Mouse (Mus musculus): ENCODE data around the gene Cdan1. TPM values are rescaled to one million over a fixed set of nuclear protein-coding genes. Genes with fewer than 3 reads are reported as not detected.

Gene Cdan1
- 2.0 and 2.3 TPM in 2 replicates for polyA plus RNA-seq (2015; fragmentation: Nextera tagmentation; extraction: Ambion mirVana)

- ATAC-seq (peak; percentile 47), DNase-seq (peak; percentile 70)
- peak within 1 kb of the TSS; percentile 77 for H3K4me3 ChIP-seq (ENCODE audit: low read depth, low read length)
- TF ChIP-seq CTCF (IDR thresholded peaks at IDR 0.05; ENCODE audit: low read depth) (no peak), EP300 (IDR thresholded peaks at IDR 0.05; ENCODE audit: low read depth) (no peak)
- no peaks in the 10 kb centered on the region for H3K27me3 ChIP-seq (ENCODE audit: insufficient read depth, low read length)
- peak within 1 kb of the TSS; percentile 52; the same call in 1 of the 2 replicates for H3K27ac ChIP-seq (ENCODE audit: low read depth)
- H3K36me3 ChIP-seq (replicated peaks; ENCODE audit: insufficient read depth, low read length): no peaks in the 10 kb centered on the region
- peak within 1 kb of the TSS; percentile 72 for H3K9ac ChIP-seq (replicated peaks)
- peak within 1 kb of the TSS; percentile 93 for H3K4me2 ChIP-seq (ENCODE audit: low read depth, low read length)
- H3K4me1 ChIP-seq (ENCODE audit: insufficient read depth): peaks cover 12% of the 10 kb centered on the region
- 2% methylated on average over 64 of the region's 71 CpGs for WGBS (ENCODE audit: insufficient replicate concordance)
- H3K9me3 ChIP-seq (ENCODE audit: low read length): no peaks in the 10 kb centered on the region
Observed at GRCm38 (mm10) chr2:120849449-120850423, at the start of gene Cdan1. Gene Cdan1 (minus strand): TSS chr2:120850128.

GRCm38 (mm10) chr2:120896361-120896760, 46.4 kb upstream of the Cdan1 start:
- Histone ChIP-seq H3K9ac (replicated peaks) (no peak overlapping the region), H3K4me2 (ENCODE audit: low read depth, low read length) (no peak overlapping the region), H3K4me3 (ENCODE audit: low read depth, low read length) (no peak overlapping the region), H3K36me3 (replicated peaks; ENCODE audit: insufficient read depth, low read length) (peaks cover 57% of the 10 kb centered on the region), H3K4me1 (ENCODE audit: insufficient read depth) (no peaks in the 10 kb centered on the region), H3K27ac (ENCODE audit: low read depth) (no peak overlapping the region), H3K27me3 (ENCODE audit: insufficient read depth, low read length) (no peaks in the 10 kb centered on the region), H3K9me3 (ENCODE audit: low read length) (no peaks in the 10 kb centered on the region)
- DNase-seq (no peak), ATAC-seq (no peak)
- TF ChIP-seq CTCF (IDR thresholded peaks at IDR 0.05; ENCODE audit: low read depth): no peak
- 87% methylated on average over 3 of the region's 3 CpGs for WGBS (ENCODE audit: insufficient replicate concordance)

DNA sequence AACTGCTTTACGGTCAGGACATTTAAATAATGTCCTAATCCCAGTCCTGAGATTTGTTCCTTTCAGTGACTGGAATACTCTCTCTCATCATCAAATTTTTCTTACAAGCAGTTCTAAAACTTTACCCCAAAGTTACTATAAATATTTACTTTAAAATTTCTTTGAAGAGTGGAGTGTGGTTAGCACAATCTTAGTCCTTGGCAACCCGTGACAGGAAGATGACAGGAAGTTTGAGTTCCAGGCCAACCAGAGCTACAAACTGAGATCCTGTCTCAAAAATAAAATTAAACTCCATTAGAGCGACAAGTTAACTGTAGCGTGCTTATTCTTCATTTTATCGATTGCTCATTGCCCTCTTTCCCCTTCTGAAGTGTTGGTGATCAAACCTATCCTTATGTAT, 37.7 kb upstream of the Cdan1 start:
- H3K36me3 ChIP-seq (replicated peaks; ENCODE audit: insufficient read depth, low read length): peaks cover 25% of the 10 kb centered on the region
- no peak overlapping the region for H3K27ac ChIP-seq (ENCODE audit: low read depth)
- H3K9ac ChIP-seq (replicated peaks): no peak overlapping the region
- DNase-seq (no peak), ATAC-seq (no peak)
- no peak overlapping the region for H3K4me3 ChIP-seq (ENCODE audit: low read depth, low read length)
- H3K27me3 ChIP-seq (ENCODE audit: insufficient read depth, low read length): no peaks in the 10 kb centered on the region
- H3K4me2 ChIP-seq (ENCODE audit: low read depth, low read length): no peak overlapping the region
- H3K9me3 ChIP-seq (ENCODE audit: low read length): no peaks in the 10 kb centered on the region
- no peaks in the 10 kb centered on the region for H3K4me1 ChIP-seq (ENCODE audit: insufficient read depth)
- 78% methylated on average over 5 of the region's 5 CpGs for WGBS (ENCODE audit: insufficient replicate concordance)
- TF ChIP-seq EP300 (IDR thresholded peaks at IDR 0.05; ENCODE audit: low read depth): no peak
- no peak for TF ChIP-seq CTCF (IDR thresholded peaks at IDR 0.05; ENCODE audit: low read depth)

- Histone ChIP-seq H3K9me3 (ENCODE audit: low read length) (no peaks in the 10 kb centered on the region), H3K27me3 (ENCODE audit: insufficient read depth, low read length) (no peaks in the 10 kb centered on the region), H3K27ac (ENCODE audit: low read depth) (no peak overlapping the region), H3K9ac (replicated peaks) (no peak overlapping the region), H3K4me3 (ENCODE audit: low read depth, low read length) (no peak overlapping the region), H3K4me2 (ENCODE audit: low read depth, low read length) (no peak overlapping the region), H3K36me3 (replicated peaks; ENCODE audit: insufficient read depth, low read length) (peaks cover 43% of the 10 kb centered on the region), H3K4me1 (ENCODE audit: insufficient read depth) (no peaks in the 10 kb centered on the region)
- no peak for TF ChIP-seq EP300 (IDR thresholded peaks at IDR 0.05; ENCODE audit: low read depth)
- TF ChIP-seq CTCF (IDR thresholded peaks at IDR 0.05; ENCODE audit: low read depth): no peak
- DNase-seq: no peak
- 85% methylated on average over 2 of the region's 2 CpGs for WGBS (ENCODE audit: insufficient replicate concordance)
- ATAC-seq: no peak
Observed at GRCm38 (mm10) chr2:120873192-120873591, 23.3 kb upstream of the Cdan1 start.

- Histone ChIP-seq H3K9me3 (ENCODE audit: low read length) (no peaks in the 10 kb centered on the region), H3K4me1 (ENCODE audit: insufficient read depth) (no peaks in the 10 kb centered on the region), H3K9ac (replicated peaks) (no peak overlapping the region), H3K27me3 (ENCODE audit: insufficient read depth, low read length) (no peaks in the 10 kb centered on the region), H3K4me2 (ENCODE audit: low read depth, low read length) (no peak overlapping the region), H3K4me3 (ENCODE audit: low read depth, low read length) (no peak overlapping the region), H3K27ac (ENCODE audit: low read depth) (no peak overlapping the region), H3K36me3 (replicated peaks; ENCODE audit: insufficient read depth, low read length) (peaks cover 46% of the 10 kb centered on the region)
- no peak for TF ChIP-seq CTCF (IDR thresholded peaks at IDR 0.05; ENCODE audit: low read depth)
- no peak for TF ChIP-seq EP300 (IDR thresholded peaks at IDR 0.05; ENCODE audit: low read depth)
- DNase-seq (no peak), ATAC-seq (no peak)
- WGBS (ENCODE audit: insufficient replicate concordance): 83% methylated on average over 9 of the region's 9 CpGs
Observed at GRCm38 (mm10) chr2:120871447-120872336, 21.8 kb upstream of the Cdan1 start.

GRCm38 (mm10) chr2:120867336-120867735, 17.4 kb upstream of the Cdan1 start:
- H3K36me3 ChIP-seq (replicated peaks; ENCODE audit: insufficient read depth, low read length): peaks cover 47% of the 10 kb centered on the region

More at GRCm38 (mm10) chr2:120867336-120867735, 17.4 kb upstream of the Cdan1 start:
- Histone ChIP-seq H3K9ac (replicated peaks) (no peak overlapping the region), H3K9me3 (ENCODE audit: low read length) (no peaks in the 10 kb centered on the region), H3K4me3 (ENCODE audit: low read depth, low read length) (no peak overlapping the region), H3K4me1 (ENCODE audit: insufficient read depth) (no peaks in the 10 kb centered on the region), H3K27me3 (ENCODE audit: insufficient read depth, low read length) (no peaks in the 10 kb centered on the region), H3K27ac (ENCODE audit: low read depth) (no peak overlapping the region), H3K4me2 (ENCODE audit: low read depth, low read length) (no peak overlapping the region)
- WGBS (ENCODE audit: insufficient replicate concordance): 92% methylated on average over 5 of the region's 5 CpGs
- ATAC-seq: no peak
- no peak for TF ChIP-seq EP300 (IDR thresholded peaks at IDR 0.05; ENCODE audit: low read depth)
- TF ChIP-seq CTCF (IDR thresholded peaks at IDR 0.05; ENCODE audit: low read depth): no peak
- DNase-seq: no peak
